Mouse (Mus musculus): ENCODE results near the gene Strn. TPM values are rescaled to one million over a fixed set of nuclear protein-coding genes. Genes with fewer than 3 reads are reported as not detected.

The Strn gene
- polyA plus RNA-seq, 2 experiments = 3.1 TPM

DNA sequence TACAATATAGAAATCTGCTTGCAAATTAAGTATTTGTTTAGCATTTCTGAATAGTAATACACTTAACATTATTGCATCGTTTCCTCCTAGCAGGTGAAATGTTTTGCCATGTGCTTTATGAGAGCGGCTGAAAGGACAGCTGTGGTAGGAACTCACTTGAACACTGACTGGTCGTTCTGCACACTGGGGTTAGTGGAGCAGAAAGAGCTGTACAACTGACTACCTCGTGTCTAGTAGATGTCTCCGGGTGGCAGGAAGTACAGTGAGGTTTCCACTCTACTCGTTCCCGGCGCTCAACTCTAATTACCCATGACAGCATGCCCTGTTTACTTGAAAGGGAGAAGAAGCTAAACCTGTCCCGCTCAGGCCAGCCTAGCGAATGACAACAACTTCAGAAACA lies 82.2 kb downstream of the Strn start:
- Histone ChIP-seq H3K27ac (no peak overlapping the region), H3K9ac (replicated peaks) (no peak overlapping the region), H3K4me2 (ENCODE audit: low read depth) (no peak overlapping the region), H3K9me3 (ENCODE audit: control insufficient read depth, low read length) (no peaks in the 10 kb centered on the region), H3K4me1 (replicated peaks; ENCODE audit: control insufficient read depth in 2 of 2, insufficient read depth in 2 of 2, low read length in 1 of 2) (no peaks in the 10 kb centered on the region), H3K36me3 (replicated peaks; ENCODE audit: control insufficient read depth, insufficient read depth, low read depth) (peaks cover 17% of the 10 kb centered on the region), H3K4me3 (ENCODE audit: insufficient read depth in 1 of 2, low read depth in 2 of 2, low read length in 2 of 2) (no peak overlapping the region), H3K27me3 (ENCODE audit: control insufficient read depth, insufficient read depth, low read length) (no peaks in the 10 kb centered on the region)
- WGBS (ENCODE audit: insufficient replicate concordance) = 77% methylated on average over 10 of the region's 10 CpGs
- DNase-seq (ENCODE audit: low read depth in 3 of 3, low spot score in 3 of 3) (no peak), ATAC-seq (ENCODE audit: insufficient read depth) (no peak)
- TF ChIP-seq CTCF (IDR thresholded peaks at IDR 0.05; ENCODE audit: low read depth) (no peak), EP300 (IDR thresholded peaks at IDR 0.05; ENCODE audit: low read depth) (no peak)

GRCm38 (mm10) chr17:78643853-78644475 lies 93.0 kb downstream of the Strn start:
- H3K9ac ChIP-seq (replicated peaks) = no peak overlapping the region
- WGBS (ENCODE audit: insufficient replicate concordance) = 78% methylated on average over 17 of the region's 17 CpGs
- H3K27ac ChIP-seq = no peak overlapping the region
- no peak overlapping the region for H3K4me2 ChIP-seq (ENCODE audit: low read depth)
- no peak for TF ChIP-seq CTCF (IDR thresholded peaks at IDR 0.05; ENCODE audit: low read depth)
- ATAC-seq (ENCODE audit: insufficient read depth) = no peak
- H3K9me3 ChIP-seq (ENCODE audit: control insufficient read depth, low read length) = no peaks in the 10 kb centered on the region
- no peaks in the 10 kb centered on the region for H3K27me3 ChIP-seq (ENCODE audit: control insufficient read depth, insufficient read depth, low read length)
- no peaks in the 10 kb centered on the region for H3K4me1 ChIP-seq (replicated peaks; ENCODE audit: control insufficient read depth in 2 of 2, insufficient read depth in 2 of 2, low read length in 1 of 2)
- no peaks in the 10 kb centered on the region for H3K36me3 ChIP-seq (replicated peaks; ENCODE audit: control insufficient read depth, insufficient read depth, low read depth)
- no peak for DNase-seq (ENCODE audit: low read depth in 3 of 3, low spot score in 3 of 3)
- H3K4me3 ChIP-seq (ENCODE audit: insufficient read depth in 1 of 2, low read depth in 2 of 2, low read length in 2 of 2) = no peak overlapping the region

GRCm38 (mm10) chr17:78642259-78642658 lies 94.7 kb downstream of the Strn start:
- no peak overlapping the region for H3K27ac ChIP-seq
- H3K4me1 ChIP-seq (replicated peaks; ENCODE audit: control insufficient read depth in 2 of 2, insufficient read depth in 2 of 2, low read length in 1 of 2) = no peaks in the 10 kb centered on the region
- no peak overlapping the region for H3K4me3 ChIP-seq (ENCODE audit: insufficient read depth in 1 of 2, low read depth in 2 of 2, low read length in 2 of 2)
- ATAC-seq (ENCODE audit: insufficient read depth) (no peak), DNase-seq (ENCODE audit: low read depth in 3 of 3, low spot score in 3 of 3) (no peak)
- no peak overlapping the region for H3K4me2 ChIP-seq (ENCODE audit: low read depth)
- TF ChIP-seq EP300 (IDR thresholded peaks at IDR 0.05; ENCODE audit: low read depth) (no peak), CTCF (IDR thresholded peaks at IDR 0.05; ENCODE audit: low read depth) (no peak)
- H3K9me3 ChIP-seq (ENCODE audit: control insufficient read depth, low read length) = no peaks in the 10 kb centered on the region
- WGBS (ENCODE audit: insufficient replicate concordance) = 70% methylated on average over 4 of the region's 4 CpGs
- H3K9ac ChIP-seq (replicated peaks) = no peak overlapping the region
- no peaks in the 10 kb centered on the region for H3K27me3 ChIP-seq (ENCODE audit: control insufficient read depth, insufficient read depth, low read length)
- H3K36me3 ChIP-seq (replicated peaks; ENCODE audit: control insufficient read depth, insufficient read depth, low read depth) = no peaks in the 10 kb centered on the region

DNA sequence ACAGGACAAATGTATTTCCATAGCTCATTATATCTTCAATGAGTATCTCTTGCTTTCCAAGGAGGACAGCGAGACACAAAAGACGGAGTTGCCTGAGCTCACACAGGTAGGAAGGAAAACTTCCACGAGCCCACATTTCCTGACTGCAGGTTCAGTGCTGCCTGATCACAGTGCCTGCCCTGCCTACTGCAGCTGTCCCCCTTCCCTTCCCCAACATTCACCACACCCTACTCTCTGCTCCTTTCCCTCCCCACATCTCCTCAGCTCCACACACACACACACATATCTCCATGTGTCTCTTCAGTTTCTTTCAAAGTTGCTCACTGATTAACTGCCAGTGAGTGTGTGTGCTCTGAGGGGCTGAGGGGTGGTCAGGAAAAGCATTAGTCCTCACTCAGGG lies 96.6 kb downstream of the Strn start:
- TF ChIP-seq EP300 (IDR thresholded peaks at IDR 0.05; ENCODE audit: low read depth) = no peak
- TF ChIP-seq CTCF (IDR thresholded peaks at IDR 0.05; ENCODE audit: low read depth) = no peak
- H3K27ac ChIP-seq = no peak overlapping the region
- H3K36me3 ChIP-seq (replicated peaks; ENCODE audit: control insufficient read depth, insufficient read depth, low read depth) = no peaks in the 10 kb centered on the region
- H3K4me2 ChIP-seq (ENCODE audit: low read depth) = no peak overlapping the region
- H3K4me3 ChIP-seq (ENCODE audit: insufficient read depth in 1 of 2, low read depth in 2 of 2, low read length in 2 of 2) = no peak overlapping the region
- ATAC-seq (ENCODE audit: insufficient read depth) (no peak), DNase-seq (ENCODE audit: low read depth in 3 of 3, low spot score in 3 of 3) (no peak)
- no peaks in the 10 kb centered on the region for H3K27me3 ChIP-seq (ENCODE audit: control insufficient read depth, insufficient read depth, low read length)
- no peaks in the 10 kb centered on the region for H3K4me1 ChIP-seq (replicated peaks; ENCODE audit: control insufficient read depth in 2 of 2, insufficient read depth in 2 of 2, low read length in 1 of 2)
- 73% methylated on average over 3 of the region's 3 CpGs for WGBS (ENCODE audit: insufficient replicate concordance)
- H3K9ac ChIP-seq (replicated peaks) = no peak overlapping the region
- no peaks in the 10 kb centered on the region for H3K9me3 ChIP-seq (ENCODE audit: control insufficient read depth, low read length)

- TF ChIP-seq EP300 (IDR thresholded peaks at IDR 0.05; ENCODE audit: low read depth) = no peak
- no peak for TF ChIP-seq CTCF (IDR thresholded peaks at IDR 0.05; ENCODE audit: low read depth)
- DNase-seq (ENCODE audit: low read depth in 3 of 3, low spot score in 3 of 3) = no peak
- WGBS (ENCODE audit: insufficient replicate concordance) = 69% methylated on average over 6 of the region's 6 CpGs
Measured at GRCm38 (mm10) chr17:78639099-78639498, 97.9 kb downstream of the Strn start.

More at GRCm38 (mm10) chr17:78639099-78639498, 97.9 kb downstream of the Strn start:
- Histone ChIP-seq H3K9ac (replicated peaks) (no peak overlapping the region), H3K27me3 (ENCODE audit: control insufficient read depth, insufficient read depth, low read length) (no peaks in the 10 kb centered on the region), H3K36me3 (replicated peaks; ENCODE audit: control insufficient read depth, insufficient read depth, low read depth) (no peaks in the 10 kb centered on the region), H3K4me1 (replicated peaks; ENCODE audit: control insufficient read depth in 2 of 2, insufficient read depth in 2 of 2, low read length in 1 of 2) (no peaks in the 10 kb centered on the region), H3K9me3 (ENCODE audit: control insufficient read depth, low read length) (no peaks in the 10 kb centered on the region), H3K4me3 (ENCODE audit: insufficient read depth in 1 of 2, low read depth in 2 of 2, low read length in 2 of 2) (no peak overlapping the region), H3K27ac (no peak overlapping the region), H3K4me2 (ENCODE audit: low read depth) (no peak overlapping the region)
- ATAC-seq (ENCODE audit: insufficient read depth) = no peak

Measured in liver, embryonic 14.5 days (tissue).